Mouse (Mus musculus): Measurements from ENCODE around the gene Ccdc57.

Gene Ccdc57

GRCm38 (mm10) chr11:120829757-120830532, 102.7 kb downstream of the Ccdc57 start:
- Histone ChIP-seq H3K27me3 (ENCODE audit: control insufficient read depth, insufficient read depth, low read length, poor library complexity, severe bottlenecking) (no peaks in the 10 kb centered on the region), H3K36me3 (ENCODE audit: control insufficient read depth, insufficient read depth, low read length, poor library complexity, severe bottlenecking) (no peaks in the 10 kb centered on the region)
- DNase-seq (ENCODE audit: low read depth, low spot score), result no peak

- DNase-seq (ENCODE audit: low read depth, low spot score), result no peak
- H3K36me3 ChIP-seq (ENCODE audit: control insufficient read depth, insufficient read depth, low read length, poor library complexity, severe bottlenecking), result no peaks in the 10 kb centered on the region
- H3K27me3 ChIP-seq (ENCODE audit: control insufficient read depth, insufficient read depth, low read length, poor library complexity, severe bottlenecking), result no peaks in the 10 kb centered on the region
Measured at GRCm38 (mm10) chr11:120828416-120828815, 104.3 kb downstream of the Ccdc57 start.

- Histone ChIP-seq H3K36me3 (ENCODE audit: control insufficient read depth, insufficient read depth, low read length, poor library complexity, severe bottlenecking) (no peaks in the 10 kb centered on the region), H3K27me3 (ENCODE audit: control insufficient read depth, insufficient read depth, low read length, poor library complexity, severe bottlenecking) (no peaks in the 10 kb centered on the region)
- no peak for DNase-seq (ENCODE audit: low read depth, low spot score)
Measured at GRCm38 (mm10) chr11:120826016-120826953, 106.4 kb downstream of the Ccdc57 start.

- no peaks in the 10 kb centered on the region for H3K36me3 ChIP-seq (ENCODE audit: control insufficient read depth, insufficient read depth, low read length, poor library complexity, severe bottlenecking)
- no peaks in the 10 kb centered on the region for H3K27me3 ChIP-seq (ENCODE audit: control insufficient read depth, insufficient read depth, low read length, poor library complexity, severe bottlenecking)
- no peak for DNase-seq (ENCODE audit: low read depth, low spot score)
Measured at GRCm38 (mm10) chr11:120825289-120825863, 107.3 kb downstream of the Ccdc57 start.

GRCm38 (mm10) chr11:120824787-120825288, 107.8 kb downstream of the Ccdc57 start:
- Histone ChIP-seq H3K36me3 (ENCODE audit: control insufficient read depth, insufficient read depth, low read length, poor library complexity, severe bottlenecking) (peaks cover 5% of the 10 kb centered on the region), H3K27me3 (ENCODE audit: control insufficient read depth, insufficient read depth, low read length, poor library complexity, severe bottlenecking) (no peaks in the 10 kb centered on the region)
- DNase-seq (ENCODE audit: low read depth, low spot score), result no peak

- peak; percentile 97 for DNase-seq (ENCODE audit: low read depth, low spot score)
- peaks cover 12% of the 10 kb centered on the region for H3K36me3 ChIP-seq (ENCODE audit: control insufficient read depth, insufficient read depth, low read length, poor library complexity, severe bottlenecking)
- H3K27me3 ChIP-seq (ENCODE audit: control insufficient read depth, insufficient read depth, low read length, poor library complexity, severe bottlenecking), result no peaks in the 10 kb centered on the region
Measured at GRCm38 (mm10) chr11:120823956-120824786, 108.5 kb downstream of the Ccdc57 start, which contains the start of gene Fasn. Gene Fasn, minus strand, starts transcription at chr11:120824547.

- Histone ChIP-seq H3K27me3 (ENCODE audit: control insufficient read depth, insufficient read depth, low read length, poor library complexity, severe bottlenecking) (no peaks in the 10 kb centered on the region), H3K36me3 (ENCODE audit: control insufficient read depth, insufficient read depth, low read length, poor library complexity, severe bottlenecking) (peaks cover 12% of the 10 kb centered on the region)
- no peak for DNase-seq (ENCODE audit: low read depth, low spot score)
Measured at GRCm38 (mm10) chr11:120823551-120823947, 109.1 kb downstream of the Ccdc57 start.

GRCm38 (mm10) chr11:120822831-120823550, 109.7 kb downstream of the Ccdc57 start:
- Histone ChIP-seq H3K36me3 (ENCODE audit: control insufficient read depth, insufficient read depth, low read length, poor library complexity, severe bottlenecking) (peaks cover 12% of the 10 kb centered on the region), H3K27me3 (ENCODE audit: control insufficient read depth, insufficient read depth, low read length, poor library complexity, severe bottlenecking) (no peaks in the 10 kb centered on the region)
- DNase-seq (ENCODE audit: low read depth, low spot score), result peak; percentile 45

GRCm38 (mm10) chr11:120822321-120822720, 110.4 kb downstream of the Ccdc57 start:
- Histone ChIP-seq H3K27me3 (ENCODE audit: control insufficient read depth, insufficient read depth, low read length, poor library complexity, severe bottlenecking) (no peaks in the 10 kb centered on the region), H3K36me3 (ENCODE audit: control insufficient read depth, insufficient read depth, low read length, poor library complexity, severe bottlenecking) (peaks cover 14% of the 10 kb centered on the region)
- DNase-seq (ENCODE audit: low read depth, low spot score), result no peak

- no peak for DNase-seq (ENCODE audit: low read depth, low spot score)
- no peaks in the 10 kb centered on the region for H3K27me3 ChIP-seq (ENCODE audit: control insufficient read depth, insufficient read depth, low read length, poor library complexity, severe bottlenecking)
- H3K36me3 ChIP-seq (ENCODE audit: control insufficient read depth, insufficient read depth, low read length, poor library complexity, severe bottlenecking), result peaks cover 15% of the 10 kb centered on the region
Measured at GRCm38 (mm10) chr11:120821076-120821922, 111.4 kb downstream of the Ccdc57 start.

GRCm38 (mm10) chr11:120820546-120820945, 112.1 kb downstream of the Ccdc57 start:
- H3K36me3 ChIP-seq (ENCODE audit: control insufficient read depth, insufficient read depth, low read length, poor library complexity, severe bottlenecking), result peaks cover 19% of the 10 kb centered on the region
- no peaks in the 10 kb centered on the region for H3K27me3 ChIP-seq (ENCODE audit: control insufficient read depth, insufficient read depth, low read length, poor library complexity, severe bottlenecking)
- DNase-seq (ENCODE audit: low read depth, low spot score), result no peak

GRCm38 (mm10) chr11:120819556-120819955, 113.1 kb downstream of the Ccdc57 start:
- no peaks in the 10 kb centered on the region for H3K27me3 ChIP-seq (ENCODE audit: control insufficient read depth, insufficient read depth, low read length, poor library complexity, severe bottlenecking)

GRCm38 (mm10) chr11:120818251-120818650, 114.4 kb downstream of the Ccdc57 start:
- no peak for DNase-seq (ENCODE audit: low read depth, low spot score)
- H3K27me3 ChIP-seq (ENCODE audit: control insufficient read depth, insufficient read depth, low read length, poor library complexity, severe bottlenecking), result no peaks in the 10 kb centered on the region
- peaks cover 19% of the 10 kb centered on the region for H3K36me3 ChIP-seq (ENCODE audit: control insufficient read depth, insufficient read depth, low read length, poor library complexity, severe bottlenecking)

More at GRCm38 (mm10) chr11:120819556-120819955, 113.1 kb downstream of the Ccdc57 start:
- no peak for DNase-seq (ENCODE audit: low read depth, low spot score)
- peaks cover 19% of the 10 kb centered on the region for H3K36me3 ChIP-seq (ENCODE audit: control insufficient read depth, insufficient read depth, low read length, poor library complexity, severe bottlenecking)

Data from splenic B cell, adult 2 months (primary cell).